Mouse (Mus musculus): ENCODE data around the gene Brd1. TPM values are rescaled to one million over a fixed set of nuclear protein-coding genes. Genes with fewer than 3 reads are reported as not detected.
A peak's percentile ranks its signal among the peaks of the same experiment; 100 is the strongest.

Gene Brd1
- polyA plus RNA-seq, 1 experiment from 2014 or later, result 23.9 TPM

GRCm38 (mm10) chr15:88677568-88677967 lies 56.5 kb downstream of the Brd1 start:
- Histone ChIP-seq H3K36me3 (no peaks in the 10 kb centered on the region), H3K4me3 (no peak overlapping the region), H3K9ac (no peak overlapping the region), H3K4me1 (no peaks in the 10 kb centered on the region), H3K4me2 (replicated peaks) (no peak overlapping the region), H3K27me3 (no peaks in the 10 kb centered on the region), H3K9me3 (no peaks in the 10 kb centered on the region), H3K27ac (no peak overlapping the region)
- 86% methylated on average over 5 of the region's 5 CpGs for WGBS
- no peak for ATAC-seq (ENCODE audit: insufficient number of reproducible peaks, insufficient read depth, low FRiP score, low TSS enrichment)

- Histone ChIP-seq H3K27me3 (no peaks in the 10 kb centered on the region), H3K9ac (no peak overlapping the region), H3K9me3 (no peaks in the 10 kb centered on the region), H3K36me3 (no peaks in the 10 kb centered on the region), H3K27ac (no peak overlapping the region), H3K4me1 (no peaks in the 10 kb centered on the region), H3K4me2 (replicated peaks) (no peak overlapping the region), H3K4me3 (no peak overlapping the region)
- ATAC-seq (ENCODE audit: insufficient number of reproducible peaks, insufficient read depth, low FRiP score, low TSS enrichment), result no peak
- 73% methylated on average over 5 of the region's 5 CpGs for WGBS
Observed at GRCm38 (mm10) chr15:88675998-88676397, 58.0 kb downstream of the Brd1 start.

GRCm38 (mm10) chr15:88668693-88669092 lies 65.3 kb downstream of the Brd1 start:
- 86% methylated on average over 2 of the region's 2 CpGs for WGBS
- Histone ChIP-seq H3K9me3 (no peaks in the 10 kb centered on the region), H3K4me2 (replicated peaks) (no peak overlapping the region), H3K9ac (no peak overlapping the region), H3K36me3 (no peaks in the 10 kb centered on the region), H3K27me3 (no peaks in the 10 kb centered on the region), H3K4me3 (no peak overlapping the region), H3K27ac (no peak overlapping the region), H3K4me1 (no peaks in the 10 kb centered on the region)
- no peak for ATAC-seq (ENCODE audit: insufficient number of reproducible peaks, insufficient read depth, low FRiP score, low TSS enrichment)

GRCm38 (mm10) chr15:88667653-88668052 lies 66.4 kb downstream of the Brd1 start:
- Histone ChIP-seq H3K4me2 (replicated peaks) (no peak overlapping the region), H3K27me3 (peaks cover 6% of the 10 kb centered on the region; the same call in 1 of the 2 replicates), H3K27ac (no peak overlapping the region), H3K9ac (no peak overlapping the region), H3K36me3 (no peaks in the 10 kb centered on the region), H3K9me3 (no peaks in the 10 kb centered on the region), H3K4me3 (no peak overlapping the region), H3K4me1 (no peaks in the 10 kb centered on the region)
- no peak for ATAC-seq (ENCODE audit: insufficient number of reproducible peaks, insufficient read depth, low FRiP score, low TSS enrichment)
- WGBS, result 78% methylated on average over 3 of the region's 3 CpGs

DNA sequence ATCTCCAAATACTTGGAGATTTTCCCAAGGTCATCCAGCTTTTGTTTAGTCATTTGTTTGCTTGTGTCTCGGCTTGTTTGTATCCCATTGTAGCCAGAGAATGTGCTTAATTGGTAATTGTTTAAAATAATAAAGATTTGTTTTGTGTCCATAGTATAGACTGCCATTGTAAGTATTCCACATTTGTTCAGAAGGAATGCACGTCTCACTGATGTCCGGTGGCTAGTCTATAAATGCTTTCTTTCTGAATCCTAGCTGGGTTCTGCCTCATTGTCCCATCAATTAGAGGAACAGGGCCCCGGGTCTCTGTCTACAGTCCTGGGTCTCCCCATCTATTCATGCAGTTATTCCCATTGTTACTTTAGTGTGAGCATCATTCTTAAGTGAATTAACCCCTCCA lies 68.2 kb downstream of the Brd1 start:
- Histone ChIP-seq H3K27ac (no peak overlapping the region), H3K36me3 (no peaks in the 10 kb centered on the region), H3K4me3 (no peak overlapping the region), H3K9ac (no peak overlapping the region), H3K9me3 (no peaks in the 10 kb centered on the region), H3K27me3 (peaks cover 6% of the 10 kb centered on the region; the same call in 1 of the 2 replicates), H3K4me2 (replicated peaks) (no peak overlapping the region), H3K4me1 (no peaks in the 10 kb centered on the region)
- 77% methylated on average over 4 of the region's 4 CpGs for WGBS
- ATAC-seq (ENCODE audit: insufficient number of reproducible peaks, insufficient read depth, low FRiP score, low TSS enrichment), result no peak

DNA sequence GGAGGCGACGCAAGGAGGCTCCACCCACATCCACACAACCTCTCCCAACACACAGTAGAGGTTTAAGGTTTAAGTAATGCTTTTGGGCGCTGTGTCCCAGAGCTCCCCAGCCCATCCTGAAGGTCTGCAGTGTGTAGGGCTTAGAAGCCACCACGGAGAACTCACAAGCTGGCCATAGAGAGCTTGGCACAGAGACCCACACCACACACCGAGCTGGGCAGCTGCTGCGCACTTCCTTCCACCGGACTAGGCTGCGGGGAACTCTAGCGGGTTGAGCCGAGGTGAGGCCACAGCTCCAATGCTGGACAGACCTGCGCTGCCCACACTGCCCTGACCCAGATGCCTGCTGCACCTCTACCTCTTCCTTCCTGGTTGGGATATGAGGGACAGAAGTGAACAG lies 71.0 kb downstream of the Brd1 start:
- no peak overlapping the region for H3K4me3 ChIP-seq
- peaks cover 6% of the 10 kb centered on the region; the same call in 1 of the 2 replicates for H3K27me3 ChIP-seq
- WGBS, result 38% methylated on average over 11 of the region's 11 CpGs
- no peaks in the 10 kb centered on the region for H3K4me1 ChIP-seq
- H3K9ac ChIP-seq, result no peak overlapping the region
- no peak overlapping the region for H3K4me2 ChIP-seq (replicated peaks)
- no peaks in the 10 kb centered on the region for H3K9me3 ChIP-seq
- ATAC-seq (ENCODE audit: insufficient number of reproducible peaks, insufficient read depth, low FRiP score, low TSS enrichment), result no peak
- H3K27ac ChIP-seq, result no peak overlapping the region
- no peaks in the 10 kb centered on the region for H3K36me3 ChIP-seq

- Histone ChIP-seq H3K9ac (no peak overlapping the region), H3K4me2 (replicated peaks) (peak overlapping the region; percentile 16; the same call in 1 of the 2 replicates), H3K4me1 (no peaks in the 10 kb centered on the region), H3K4me3 (no peak overlapping the region), H3K36me3 (no peaks in the 10 kb centered on the region), H3K9me3 (no peaks in the 10 kb centered on the region), H3K27me3 (peaks cover 6% of the 10 kb centered on the region; the same call in 1 of the 2 replicates), H3K27ac (no peak overlapping the region)
- 8% methylated on average over 22 of the region's 22 CpGs for WGBS
- ATAC-seq (ENCODE audit: insufficient number of reproducible peaks, insufficient read depth, low FRiP score, low TSS enrichment), result no peak
Observed at GRCm38 (mm10) chr15:88662111-88662850, 71.8 kb downstream of the Brd1 start.

DNA sequence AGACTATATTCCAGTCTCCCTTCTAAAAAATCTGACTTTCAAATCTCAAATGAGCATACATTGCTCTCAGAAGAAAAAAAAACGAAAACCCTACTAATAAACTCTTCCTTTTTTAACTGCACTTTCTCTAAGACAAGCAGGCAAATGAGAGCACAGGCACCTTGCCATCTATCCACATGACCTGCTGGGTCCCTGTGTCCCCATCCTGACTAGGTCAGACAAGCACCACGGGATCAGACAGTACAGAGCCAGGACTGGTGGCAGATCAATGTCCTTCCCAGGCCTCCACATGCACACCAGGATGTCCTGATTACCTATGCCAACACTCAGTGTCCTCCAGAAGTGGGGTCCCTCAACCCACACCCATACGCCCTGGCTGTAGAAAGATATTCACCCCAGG lies 72.4 kb downstream of the Brd1 start:
- Histone ChIP-seq H3K9ac (no peak overlapping the region), H3K27ac (no peak overlapping the region), H3K36me3 (no peaks in the 10 kb centered on the region), H3K4me1 (no peaks in the 10 kb centered on the region), H3K4me3 (no peak overlapping the region), H3K9me3 (no peaks in the 10 kb centered on the region), H3K4me2 (replicated peaks) (no peak overlapping the region), H3K27me3 (peaks cover 6% of the 10 kb centered on the region; the same call in 1 of the 2 replicates)
- 65% methylated on average over 3 of the region's 3 CpGs for WGBS
- no peak for ATAC-seq (ENCODE audit: insufficient number of reproducible peaks, insufficient read depth, low FRiP score, low TSS enrichment)

DNA sequence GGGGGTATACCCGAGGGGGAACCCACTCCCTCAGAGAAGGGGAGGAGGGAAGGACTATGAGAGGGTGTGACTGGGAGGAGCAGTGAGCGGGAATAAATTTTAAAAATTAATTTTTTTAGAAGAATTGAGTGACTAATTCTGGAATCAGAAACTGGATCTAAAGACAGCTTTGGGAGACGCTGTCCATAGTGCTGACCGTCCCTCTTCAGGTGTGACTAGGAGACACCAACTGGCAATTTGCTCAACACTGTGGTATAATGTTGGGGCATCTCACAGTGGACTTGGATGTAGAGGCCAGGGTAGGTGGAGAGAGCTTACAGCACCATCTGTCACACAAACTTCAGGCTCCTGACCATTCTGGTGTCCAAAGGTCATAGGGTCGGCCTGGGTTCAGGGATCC lies 82.0 kb downstream of the Brd1 start:
- 57% methylated on average over 5 of the region's 5 CpGs for WGBS
- H3K9me3 ChIP-seq, result no peaks in the 10 kb centered on the region
- ATAC-seq (ENCODE audit: insufficient number of reproducible peaks, insufficient read depth, low FRiP score, low TSS enrichment), result no peak
- peaks cover 7% of the 10 kb centered on the region; the same call in 1 of the 2 replicates for H3K27me3 ChIP-seq
- H3K4me3 ChIP-seq, result no peak overlapping the region
- no peaks in the 10 kb centered on the region for H3K4me1 ChIP-seq
- H3K27ac ChIP-seq, result no peak overlapping the region
- no peak overlapping the region for H3K9ac ChIP-seq
- no peak overlapping the region for H3K4me2 ChIP-seq (replicated peaks)
- H3K36me3 ChIP-seq, result no peaks in the 10 kb centered on the region

- H3K27me3 ChIP-seq, result peaks cover 7% of the 10 kb centered on the region; the same call in 1 of the 2 replicates
- WGBS, result 24% methylated on average over 13 of the region's 13 CpGs
- no peak overlapping the region for H3K9ac ChIP-seq
- no peaks in the 10 kb centered on the region for H3K9me3 ChIP-seq
- no peak for ATAC-seq (ENCODE audit: insufficient number of reproducible peaks, insufficient read depth, low FRiP score, low TSS enrichment)
- H3K4me1 ChIP-seq, result no peaks in the 10 kb centered on the region
- H3K36me3 ChIP-seq, result no peaks in the 10 kb centered on the region
- H3K4me3 ChIP-seq, result no peak overlapping the region
- no peak overlapping the region for H3K27ac ChIP-seq
- no peak overlapping the region for H3K4me2 ChIP-seq (replicated peaks)
Observed at GRCm38 (mm10) chr15:88651019-88651418, 83.0 kb downstream of the Brd1 start.
